Mouse (Mus musculus) lung, postnatal 25 days (tissue): ENCODE data around the gene Pum3.
"Not testable (repeated sequence)": the region's sequence is repeated elsewhere in the genome, so short reads cannot be mapped to it uniquely, and the experiment has no call there.

ENCODE experiments used
- DNase-seq: peaks from one replicate; pipeline ENCODE4 v3.0.0; 2022; ENCODE audit warnings: low spot score

Gene Pum3

DNA sequence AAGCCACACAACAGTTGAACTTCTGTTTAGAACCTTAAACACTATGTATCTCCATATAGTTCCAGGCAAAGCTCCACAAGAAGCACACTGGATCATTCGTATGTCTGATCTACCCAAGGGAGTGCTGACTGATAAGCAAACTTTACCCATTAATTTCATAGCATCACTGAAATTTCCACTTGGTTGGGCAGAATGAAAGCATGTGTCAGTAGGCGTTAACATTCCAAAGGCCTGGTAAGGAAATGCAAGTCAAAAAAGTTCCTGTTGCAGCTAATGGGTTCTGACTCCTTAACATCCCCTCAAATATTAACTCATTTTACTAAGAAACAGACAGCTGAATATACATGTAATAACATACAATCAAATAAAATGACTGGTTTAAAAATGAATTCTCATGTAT lies 37.2 kb downstream of the Pum3 start:
- DNase-seq, result no peak

DNA sequence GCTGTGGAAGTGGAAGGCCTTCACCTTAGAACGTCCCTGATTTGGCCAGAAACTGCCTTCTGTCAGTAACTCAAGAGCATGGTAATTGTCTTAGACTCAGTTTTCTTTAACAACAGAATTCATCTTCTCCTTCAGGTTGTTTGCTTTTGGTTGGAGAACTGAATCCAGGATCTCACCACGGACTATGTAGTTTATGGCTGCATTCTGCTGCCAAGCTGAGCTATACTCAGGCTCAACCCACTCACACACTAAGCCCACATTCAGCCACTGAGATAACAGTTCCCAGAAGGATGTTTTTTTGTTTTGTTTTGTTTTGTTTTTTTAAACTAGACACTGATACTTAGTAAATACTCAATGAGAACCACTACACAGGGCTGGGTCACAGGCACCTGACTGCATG lies 38.3 kb downstream of the Pum3 start:
- no peak for DNase-seq

DNA sequence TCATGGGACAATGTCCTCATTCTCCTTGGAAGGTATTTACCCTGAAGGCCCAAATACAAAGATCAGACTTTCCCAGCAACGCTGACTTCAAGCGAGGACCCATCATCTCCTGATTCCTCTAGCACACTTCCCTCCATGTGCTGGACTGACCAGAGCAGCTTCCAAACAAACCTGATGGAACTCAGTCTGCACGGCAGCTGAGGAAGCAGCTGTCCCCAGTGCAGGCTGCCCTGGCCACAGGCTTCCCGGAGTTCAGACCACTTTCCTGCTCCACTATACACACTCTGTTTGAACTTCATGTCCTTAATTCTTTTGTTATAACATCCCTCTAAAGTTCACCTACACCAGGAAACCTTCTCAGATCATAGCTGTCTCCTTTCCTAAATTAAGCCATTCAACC lies 40.1 kb downstream of the Pum3 start:
- not testable (repeated sequence) for DNase-seq

DNA sequence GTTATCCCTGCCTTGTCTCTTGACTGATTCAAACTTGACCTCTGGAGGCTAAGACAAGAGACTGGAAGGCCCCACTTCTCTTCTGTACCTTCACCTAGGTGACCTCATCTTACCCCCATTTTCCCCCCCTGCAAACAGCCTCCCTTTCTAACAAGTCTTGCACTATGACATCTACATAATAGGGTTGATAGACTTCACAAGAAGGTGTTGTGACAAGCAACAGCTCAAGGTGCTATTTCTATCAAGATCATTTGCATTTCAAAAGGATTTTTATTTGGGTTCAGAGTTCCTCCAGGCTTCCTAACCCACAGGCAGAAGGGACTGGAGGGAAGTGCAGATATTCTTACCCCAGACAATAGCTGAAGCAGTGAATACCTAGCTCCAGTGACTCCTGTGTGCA lies 44.3 kb downstream of the Pum3 start:
- no peak for DNase-seq

DNA sequence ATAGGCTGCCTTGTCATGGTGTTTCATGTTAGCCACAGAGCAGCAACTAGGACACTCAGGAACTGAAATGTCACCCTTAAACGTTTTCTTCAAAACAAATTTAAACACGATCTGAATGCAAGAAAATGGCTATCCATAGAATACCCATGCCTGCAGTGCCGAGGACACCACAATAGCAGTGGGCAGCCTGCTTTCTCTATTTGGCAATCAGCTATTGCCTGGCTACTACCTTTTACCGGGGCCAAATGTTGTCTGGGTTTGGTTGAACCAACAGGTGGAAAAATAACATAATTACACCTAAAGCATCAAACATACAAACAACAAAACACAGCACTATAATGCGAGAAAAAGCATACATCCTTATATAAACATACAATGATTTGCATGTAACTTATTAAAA lies 46.4 kb downstream of the Pum3 start:
- DNase-seq, result no peak

DNA sequence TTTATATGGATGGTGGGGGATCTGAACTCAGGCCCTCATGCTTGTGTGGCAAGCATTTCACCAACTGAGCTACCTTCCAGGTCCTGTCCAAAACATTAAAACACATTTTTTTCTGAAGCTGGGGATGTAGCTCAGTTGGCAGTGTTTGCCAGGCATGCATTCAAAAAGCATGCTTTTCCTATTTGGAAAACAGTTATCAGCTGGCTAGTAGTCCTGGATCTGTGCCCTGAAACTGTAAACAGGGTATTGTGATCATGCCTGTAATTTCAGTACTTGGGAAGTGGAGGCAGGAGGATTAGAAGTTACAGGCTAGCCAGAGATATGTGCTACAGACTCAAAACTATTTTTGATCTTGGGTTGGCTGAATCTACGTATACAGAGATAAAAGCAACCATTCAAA lies 47.5 kb downstream of the Pum3 start:
- DNase-seq, result no peak

DNA sequence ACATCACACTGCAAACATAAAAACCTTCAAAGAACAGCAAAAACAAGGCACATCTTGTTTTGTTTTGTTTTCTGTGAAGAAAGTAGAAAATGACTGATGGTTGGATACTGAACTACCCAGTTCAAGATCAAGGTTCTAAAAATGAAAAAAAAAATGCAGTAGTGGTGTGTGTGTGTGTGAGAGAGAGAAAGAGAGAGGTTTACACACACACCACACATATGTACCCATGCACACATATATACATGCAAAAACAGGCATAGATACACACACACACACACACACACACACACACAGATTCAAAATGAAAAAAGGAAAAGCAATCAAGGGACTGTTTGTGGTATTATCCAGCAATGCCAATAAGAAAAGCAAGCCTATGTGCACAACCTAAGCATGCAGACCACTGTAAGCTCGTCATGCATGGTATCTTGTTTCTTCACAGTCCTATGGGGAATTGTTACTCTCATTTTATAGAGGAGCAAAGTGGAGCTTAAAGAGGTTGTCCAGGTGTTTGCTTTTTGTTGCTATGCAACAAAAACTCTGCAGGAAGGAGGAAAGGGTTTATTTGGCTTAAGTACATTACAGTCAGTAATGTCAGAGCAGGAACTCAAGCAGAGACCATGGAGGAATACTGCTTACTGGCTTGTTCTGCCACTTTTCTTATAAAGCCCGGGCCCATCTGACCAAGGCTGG lies 49.8 kb downstream of the Pum3 start:
- DNase-seq, result no peak

DNA sequence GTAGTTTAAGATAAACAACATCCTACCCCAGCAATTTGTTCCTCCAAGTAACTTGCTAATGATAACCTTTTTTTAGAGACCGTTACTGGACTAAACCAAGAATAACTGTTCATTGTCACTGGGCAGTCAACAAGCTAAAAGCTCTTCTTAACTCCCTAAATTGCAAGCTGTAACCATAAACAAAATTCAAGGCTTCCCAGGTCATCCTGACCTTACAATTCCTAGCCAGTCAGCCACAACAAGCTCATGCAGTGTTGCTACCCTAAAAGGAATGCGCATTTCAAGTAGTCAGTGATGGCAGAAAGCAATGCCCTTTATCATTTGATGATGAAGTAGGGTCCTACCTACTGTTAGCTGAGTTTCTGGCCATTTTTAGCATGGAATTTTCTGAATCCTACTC lies 58.8 kb downstream of the Pum3 start:
- no peak for DNase-seq

DNA sequence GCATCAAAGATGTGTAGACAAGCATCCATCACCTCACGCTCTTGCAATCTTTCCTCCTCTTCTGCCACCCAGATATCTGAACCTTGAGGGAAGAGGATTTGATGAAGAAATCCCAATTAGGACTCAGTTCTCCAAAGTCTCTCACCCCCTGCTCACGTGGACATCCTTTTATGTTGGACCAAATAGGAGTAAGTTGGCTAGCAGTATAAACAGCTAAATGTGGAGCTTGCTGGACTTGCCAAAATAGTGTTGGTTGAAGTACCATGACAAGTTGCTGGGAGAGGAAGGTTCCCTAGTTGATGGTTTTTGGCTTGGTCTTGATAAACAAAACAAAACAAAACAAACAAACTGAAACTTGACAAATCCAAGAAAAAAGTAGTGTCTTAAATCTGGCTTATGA lies 59.5 kb downstream of the Pum3 start:
- no peak for DNase-seq

DNA sequence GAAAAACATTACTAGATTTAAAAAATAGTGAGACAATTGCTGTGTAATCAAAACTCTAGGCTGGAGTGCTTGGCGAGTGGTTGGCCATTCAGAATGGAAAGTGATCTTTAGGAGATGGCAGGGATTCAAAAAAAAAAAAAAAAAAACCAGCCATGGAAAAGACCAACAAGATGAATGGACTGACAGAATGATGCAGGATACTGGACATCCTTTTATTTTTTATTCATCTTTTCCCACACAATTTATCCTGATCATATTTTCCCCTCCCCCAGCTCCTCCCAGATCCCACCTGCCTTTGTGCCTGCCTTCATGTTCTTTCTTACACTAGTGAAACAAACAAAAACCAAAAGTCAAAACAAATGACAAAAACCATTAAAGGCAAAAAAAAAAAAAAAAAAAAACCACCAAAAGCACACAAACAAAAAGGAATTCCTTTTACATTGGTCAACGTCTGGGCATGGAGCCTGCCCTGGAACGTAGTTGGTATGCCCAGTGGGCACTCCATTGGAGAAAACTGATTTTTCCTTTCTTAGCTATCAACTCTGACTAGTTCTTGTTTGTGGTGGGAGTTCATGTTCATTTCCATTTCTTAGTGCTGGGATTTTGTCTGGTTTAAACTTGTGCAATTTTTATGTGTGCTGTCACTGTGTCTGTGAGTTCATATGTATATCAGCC lies 60.0 kb downstream of the Pum3 start:
- DNase-seq, result no peak

DNA sequence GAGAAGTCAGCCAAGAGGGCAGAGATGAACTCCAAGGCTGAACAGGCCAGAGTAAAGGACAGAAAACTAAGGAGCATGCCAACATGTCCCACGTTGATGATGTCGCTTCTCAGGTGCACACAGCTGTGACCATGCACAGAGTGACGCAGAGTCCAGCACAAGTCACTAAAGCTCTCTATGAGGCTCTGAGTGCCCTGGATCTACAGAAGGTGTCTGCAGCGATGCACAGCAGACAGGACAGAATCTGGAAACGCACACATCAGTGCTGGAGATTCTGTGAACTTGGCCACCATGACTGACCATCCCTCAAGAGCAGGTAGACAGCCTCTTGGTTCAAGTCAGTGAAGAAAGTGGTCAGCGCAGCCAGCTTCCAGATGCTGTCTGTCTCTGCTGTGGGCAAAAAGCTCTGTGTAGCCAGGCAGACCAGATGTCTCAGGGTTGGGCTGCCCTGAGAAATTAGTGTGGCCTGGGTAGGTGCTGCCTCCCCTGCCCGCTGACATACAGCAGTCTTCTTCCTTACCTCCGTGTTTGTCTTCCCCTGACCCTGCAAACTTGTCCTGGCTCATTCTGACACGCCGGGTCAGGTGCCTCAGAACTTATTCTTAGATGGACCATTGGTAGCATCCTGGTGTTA lies 63.4 kb downstream of the Pum3 start:
- DNase-seq, result no peak

DNA sequence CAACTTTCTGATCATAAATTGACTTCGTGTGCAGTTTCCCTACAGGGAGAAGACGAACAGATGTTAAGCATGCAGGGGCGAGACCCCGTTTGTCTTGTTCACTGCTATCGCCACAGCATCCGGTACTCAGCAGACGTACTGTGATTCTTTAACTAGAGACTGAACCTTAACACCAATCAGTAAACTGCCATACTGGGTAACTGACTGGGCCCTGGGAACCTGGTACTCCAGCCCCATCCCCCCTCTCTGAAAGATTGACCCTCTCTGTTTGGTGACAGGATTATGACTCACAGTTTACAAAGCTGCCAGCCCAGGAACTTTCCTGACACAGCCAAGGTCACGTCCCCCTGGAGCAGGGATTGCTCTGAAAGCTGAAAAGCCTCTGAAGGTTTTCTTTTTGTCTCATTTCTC lies 65.1 kb downstream of the Pum3 start:
- DNase-seq, result peak; percentile 27

DNA sequence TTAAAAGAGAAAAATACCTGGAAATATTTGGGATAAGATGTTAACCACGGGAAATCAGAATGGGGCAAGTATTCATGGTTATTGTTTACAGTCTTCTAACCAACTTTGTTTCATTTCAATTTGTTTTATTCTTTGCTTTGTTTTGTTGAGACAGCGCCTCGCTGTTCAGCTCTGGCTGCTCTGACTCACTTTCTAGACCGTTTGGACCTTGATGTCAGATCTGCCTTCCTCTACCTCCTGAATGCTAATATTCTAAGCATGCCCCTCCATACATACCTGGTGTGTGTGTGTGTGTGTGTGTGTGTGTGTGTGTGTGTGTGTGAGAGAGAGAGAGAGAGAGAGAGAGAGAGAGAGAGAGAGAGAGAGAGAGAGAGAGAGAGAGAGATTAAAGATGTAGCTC lies 65.7 kb downstream of the Pum3 start:
- no peak for DNase-seq

DNA sequence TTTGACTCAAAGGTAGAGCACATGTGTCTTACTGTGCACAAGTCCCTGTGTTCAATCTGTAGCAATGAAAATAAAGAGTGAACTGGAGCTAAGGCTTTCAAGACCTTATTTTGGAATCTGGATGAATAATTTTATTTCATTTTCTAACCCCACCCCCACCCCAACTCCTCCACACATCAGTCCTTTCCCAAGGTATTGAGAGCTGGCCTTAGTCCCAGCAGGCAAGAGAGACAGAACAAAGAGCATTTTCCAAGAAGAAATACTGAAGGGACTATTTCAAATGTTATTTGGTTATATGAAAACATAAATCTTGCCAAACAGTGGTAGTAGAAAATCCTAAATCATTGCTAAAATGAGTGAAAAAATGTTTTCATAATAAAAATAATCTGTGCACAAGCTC lies 69.2 kb downstream of the Pum3 start:
- DNase-seq, result no peak

DNA sequence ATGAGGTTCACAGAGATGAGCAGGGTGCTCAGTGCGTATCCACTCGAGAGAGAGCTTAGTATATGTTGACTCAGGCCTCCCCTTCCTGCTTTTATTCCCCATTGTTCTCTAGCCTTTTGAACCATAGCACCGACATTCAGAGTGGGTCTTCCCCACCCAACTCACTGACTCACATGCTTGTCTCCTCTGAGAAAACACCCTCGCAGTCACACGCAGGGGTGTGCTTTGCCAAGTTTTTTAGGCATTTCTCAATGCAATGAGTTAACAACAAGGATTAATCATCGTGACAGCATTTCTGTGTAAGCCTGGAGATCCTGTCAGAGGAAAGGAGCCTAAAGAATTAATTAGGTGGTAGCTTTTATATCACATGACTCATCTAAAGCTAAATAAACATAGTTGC lies 77.9 kb downstream of the Pum3 start:
- DNase-seq, result no peak

DNA sequence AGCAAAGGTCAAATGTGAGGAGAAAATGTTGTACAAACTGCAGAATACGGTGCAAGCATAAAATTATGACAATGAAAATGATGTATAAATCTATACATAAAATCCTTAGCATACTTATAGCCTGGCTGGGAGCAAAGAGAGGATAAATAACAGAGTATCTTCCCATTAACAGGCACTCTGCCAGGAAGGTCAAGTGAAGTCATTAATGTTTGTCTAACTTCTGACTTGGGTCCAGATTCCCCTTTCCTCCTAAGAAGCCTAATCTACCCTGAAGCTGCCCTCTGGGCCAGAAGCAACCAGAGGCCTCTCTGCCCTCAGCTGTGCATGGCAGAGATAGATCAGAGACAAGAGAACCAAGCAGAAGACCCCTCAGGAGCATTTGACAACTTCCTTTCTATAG lies 83.1 kb downstream of the Pum3 start:
- DNase-seq, result no peak
